Mouse (Mus musculus) testis, adult 2 months (tissue): ENCODE measurements around the gene 1110017D15Rik. TPM values are rescaled to one million over a fixed set of nuclear protein-coding genes. Genes with fewer than 3 reads are reported as not detected.

Source experiments
- H3K27ac ChIP-seq: fragments of 200-500 bp; 2 replicates; pipeline ENCODE4 v1.5.1; 2012; ENCODE audit warnings: low read depth, low read length; ENCODE audit not compliant: control insufficient read depth, insufficient read depth
- H3K27me3 ChIP-seq: fragments of 200-500 bp; 2 replicates; pipeline ENCODE4 v1.6.1; 2012; ENCODE audit warnings: mild to moderate bottlenecking, low read length, moderate library complexity; ENCODE audit not compliant: control insufficient read depth, insufficient read depth
- H3K36me3 ChIP-seq: fragments of 200-500 bp; 2 replicates; pipeline ENCODE4 v1.6.1; 2012; ENCODE audit warnings: mild to moderate bottlenecking, low read length; ENCODE audit not compliant: control insufficient read depth, insufficient read depth
- H3K4me1 ChIP-seq: fragments of 200-500 bp; 2 replicates; pipeline ENCODE4 v1.6.1; 2012; ENCODE audit warnings: low read length; ENCODE audit not compliant: control insufficient read depth, insufficient read depth
- H3K4me3 ChIP-seq: fragments of 200-500 bp; 2 replicates; pipeline ENCODE4 v1.5.1; 2012; ENCODE audit warnings: low read depth, mild to moderate bottlenecking, low read length, moderate library complexity, mixed read lengths; ENCODE audit not compliant: control insufficient read depth
- CTCF ChIP-seq: fragments of 200-500 bp; IDR thresholded peaks from 2 replicates; pipeline ENCODE4 v1.5.1; 2012; ENCODE audit warnings: low read depth, mild to moderate bottlenecking, inconsistent platforms, low read length, moderate library complexity; ENCODE audit not compliant: control insufficient read depth, insufficient read depth, insufficient replicate concordance
- POLR2A ChIP-seq: fragments of 200-500 bp; IDR thresholded peaks from 2 replicates; pipeline ENCODE4 v1.6.1; 2012; ENCODE audit warnings: low read depth, mild to moderate bottlenecking, inconsistent platforms, low read length, moderate library complexity; ENCODE audit not compliant: control insufficient read depth
- polyA plus RNA-seq: library from polyadenylated mRNA; depleted of rRNA; stranded (reverse); fragments of >200 nt; gene quantifications from 2 replicates; pipeline ENCODE4 v1.2.3, GENCODE M21; 2012

The 1110017D15Rik gene
- polyA plus RNA-seq, 1 experiment: 1,062 TPM

- Histone ChIP-seq H3K27ac (no peak overlapping the region), H3K27me3 (no peaks in the 10 kb centered on the region), H3K36me3 (no peaks in the 10 kb centered on the region), H3K4me3 (no peak overlapping the region), H3K4me1 (no peaks in the 10 kb centered on the region; the same call in 1 of the 2 replicates)
- TF ChIP-seq CTCF: no peak
- no peak for TF ChIP-seq POLR2A
Measured at GRCm38 (mm10) chr4:41480254-41480653, 36.9 kb downstream of the 1110017D15Rik start.

GRCm38 (mm10) chr4:41479456-41479804, 37.7 kb downstream of the 1110017D15Rik start:
- no peaks in the 10 kb centered on the region for H3K36me3 ChIP-seq
- H3K4me1 ChIP-seq: no peaks in the 10 kb centered on the region; the same call in 1 of the 2 replicates
- no peak for TF ChIP-seq POLR2A
- no peak for TF ChIP-seq CTCF
- H3K27ac ChIP-seq: 0 out of 2 replicates have a peak overlapping the region, but pooled peaks have one; percentile 18
- no peaks in the 10 kb centered on the region for H3K27me3 ChIP-seq
- H3K4me3 ChIP-seq: no peak overlapping the region

DNA sequence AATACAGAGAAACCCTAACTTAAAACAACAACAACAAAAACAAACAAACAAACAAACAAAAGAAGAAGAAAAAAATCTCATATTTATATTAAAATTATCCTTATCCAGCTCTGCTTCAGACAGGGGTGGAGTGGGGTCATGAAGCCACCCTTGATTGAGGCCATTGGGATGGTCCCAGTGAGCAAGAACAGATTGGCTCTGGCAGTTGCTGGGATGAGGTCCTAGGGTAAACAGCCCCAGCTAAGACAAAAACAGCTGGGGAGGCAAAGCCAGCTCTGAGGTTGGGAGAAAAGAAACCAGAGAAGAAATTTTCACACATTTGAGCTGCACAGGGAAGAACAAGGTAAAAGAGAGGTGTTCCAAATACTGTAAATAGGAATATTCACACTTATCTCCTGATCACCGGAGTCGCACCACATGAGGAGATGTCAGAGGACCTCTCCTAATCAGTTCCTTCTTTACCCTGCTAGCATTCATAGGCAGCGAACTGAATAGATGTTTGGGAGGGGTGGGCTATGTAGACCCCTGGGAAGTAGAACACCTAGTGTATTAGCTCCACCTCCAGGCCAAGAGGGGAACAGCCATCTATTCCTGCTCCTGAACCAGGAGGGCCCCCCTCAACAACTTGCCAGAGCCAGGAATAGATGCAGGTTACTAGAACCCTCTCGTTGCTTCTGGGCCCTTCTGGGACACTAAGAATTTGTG, 38.2 kb downstream of the 1110017D15Rik start:
- no peaks in the 10 kb centered on the region for H3K36me3 ChIP-seq
- H3K27ac ChIP-seq: no peak overlapping the region
- TF ChIP-seq POLR2A (no peak), CTCF (no peak)

DNA sequence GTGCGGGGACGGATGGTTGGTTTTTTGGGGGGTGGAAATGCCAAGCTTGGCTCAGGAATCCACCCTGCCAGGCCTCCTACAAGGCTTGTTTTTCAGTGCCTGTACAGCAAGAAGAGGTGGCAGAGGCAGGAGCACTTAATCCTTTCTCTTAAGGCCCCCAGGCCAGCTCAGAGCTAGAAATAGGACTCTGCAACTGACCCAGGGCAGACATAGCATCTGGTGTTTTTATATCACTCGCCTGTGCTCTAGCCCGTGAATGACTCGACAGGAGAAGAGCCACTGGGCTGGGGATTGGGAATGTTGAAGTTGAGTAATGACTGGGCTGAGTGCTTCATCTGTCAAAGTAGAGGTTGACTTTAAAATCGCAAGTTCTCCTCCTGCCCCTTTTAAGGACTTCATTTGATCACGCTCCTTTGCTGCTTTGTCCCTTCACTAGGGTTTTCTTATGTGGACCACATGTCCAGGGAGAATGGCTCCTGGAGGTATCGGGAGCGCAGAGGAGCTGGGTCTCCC, 39.4 kb downstream of the 1110017D15Rik start:
- no peak overlapping the region for H3K4me3 ChIP-seq
- no peaks in the 10 kb centered on the region; the same call in 1 of the 2 replicates for H3K4me1 ChIP-seq
- H3K36me3 ChIP-seq: no peaks in the 10 kb centered on the region
- TF ChIP-seq CTCF (no peak), POLR2A (no peak)
- H3K27ac ChIP-seq: no peak overlapping the region
- H3K27me3 ChIP-seq: no peaks in the 10 kb centered on the region

More for the DNA sequence above, 38.2 kb downstream of the 1110017D15Rik start:
- Histone ChIP-seq H3K4me1 (no peaks in the 10 kb centered on the region; the same call in 1 of the 2 replicates), H3K27me3 (no peaks in the 10 kb centered on the region), H3K4me3 (no peak overlapping the region)

- Histone ChIP-seq H3K4me3 (no peak overlapping the region), H3K36me3 (no peaks in the 10 kb centered on the region), H3K4me1 (no peaks in the 10 kb centered on the region; the same call in 1 of the 2 replicates), H3K27me3 (no peaks in the 10 kb centered on the region), H3K27ac (no peak overlapping the region)
- TF ChIP-seq POLR2A (no peak), CTCF (no peak)
Measured at GRCm38 (mm10) chr4:41471384-41471689, 45.8 kb downstream of the 1110017D15Rik start.

- no peaks in the 10 kb centered on the region for H3K27me3 ChIP-seq
- H3K36me3 ChIP-seq: no peaks in the 10 kb centered on the region
- no peak overlapping the region for H3K27ac ChIP-seq
- no peak for TF ChIP-seq CTCF
- no peak for TF ChIP-seq POLR2A
- H3K4me1 ChIP-seq: no peaks in the 10 kb centered on the region; the same call in 1 of the 2 replicates
- H3K4me3 ChIP-seq: no peak overlapping the region
Measured at GRCm38 (mm10) chr4:41470684-41471383, 46.3 kb downstream of the 1110017D15Rik start.

DNA sequence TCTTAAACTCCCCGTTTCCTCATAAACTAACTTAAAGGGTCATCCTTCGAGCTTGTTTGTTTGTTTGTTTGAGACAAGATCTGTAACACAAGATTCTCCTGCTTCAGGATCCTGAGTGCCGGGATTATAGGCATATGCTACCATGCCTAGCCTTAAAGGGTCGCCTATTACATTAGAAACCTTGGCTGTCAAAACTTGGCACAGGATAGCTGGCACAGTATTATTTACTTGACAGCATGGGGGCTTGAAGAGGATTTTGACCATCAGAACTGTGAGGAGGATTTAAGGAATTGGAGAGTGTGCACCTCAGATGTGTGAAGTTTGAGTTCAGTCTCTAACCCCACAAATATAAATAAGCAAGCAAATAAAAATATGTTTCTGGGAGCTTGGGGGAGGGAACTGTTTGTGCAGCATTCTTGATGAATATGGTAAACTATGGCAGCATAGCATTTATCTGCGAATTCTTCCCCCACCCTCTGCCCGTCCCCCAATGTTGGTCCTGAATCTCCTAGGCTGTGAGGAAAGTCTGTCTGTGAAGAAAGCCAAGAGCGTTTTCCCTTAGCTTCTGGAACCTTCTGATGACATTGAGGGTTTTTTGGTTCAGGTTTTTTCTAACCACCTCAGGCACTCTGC, 47.0 kb downstream of the 1110017D15Rik start:
- Histone ChIP-seq H3K4me1 (no peaks in the 10 kb centered on the region; the same call in 1 of the 2 replicates), H3K36me3 (no peaks in the 10 kb centered on the region), H3K27ac (no peak overlapping the region), H3K27me3 (no peaks in the 10 kb centered on the region), H3K4me3 (no peak overlapping the region)
- TF ChIP-seq CTCF (no peak), POLR2A (no peak)
